Mouse (Mus musculus) myocyte (in vitro differentiated cells): ENCODE results near the gene Tlr12. TPM values are rescaled to one million over a fixed set of nuclear protein-coding genes. Genes with fewer than 3 reads are reported as not detected.

Experiments
- H3K27me3 ChIP-seq: one replicate; pipeline ENCODE4 v1.6.1; 2011; ENCODE audit not compliant: control insufficient read depth, insufficient read depth, insufficient read length
- H3K36me3 ChIP-seq: one replicate; pipeline ENCODE4 v1.6.1; 2011; ENCODE audit not compliant: control insufficient read depth, insufficient read depth
- H3K4me2 ChIP-seq: one replicate; pipeline ENCODE4 v1.6.1; 2011; ENCODE audit warnings: low read depth, control low read depth
- H3K4me3 ChIP-seq: one replicate; pipeline ENCODE4 v1.5.1; 2011; ENCODE audit warnings: mild to moderate bottlenecking, control low read depth, moderate library complexity
- H3K79me2 ChIP-seq: one replicate; pipeline ENCODE4 v1.6.1; 2011; ENCODE audit not compliant: control insufficient read depth, insufficient read depth
- H3ac ChIP-seq: one replicate; pipeline ENCODE4 v1.6.1; 2011; ENCODE audit not compliant: control insufficient read depth, insufficient read length
- CEBPB ChIP-seq: IDR thresholded peaks from 2 replicates; pipeline ENCODE4 v1.6.1; 2011; ENCODE audit warnings: mild to moderate bottlenecking, moderate library complexity; ENCODE audit not compliant: poor library complexity, insufficient read depth, severe bottlenecking
- E2F4 ChIP-seq: IDR thresholded peaks from one replicate; pipeline ENCODE4 v1.6.1; 2011; ENCODE audit warnings: mild to moderate bottlenecking, control low read depth, moderate library complexity; ENCODE audit not compliant: insufficient read depth
- MAX ChIP-seq: IDR thresholded peaks from one replicate; pipeline ENCODE4 v1.6.1; 2011; ENCODE audit warnings: low read depth, mild to moderate bottlenecking, control low read depth
- MYOD1 ChIP-seq, 3 experiments: IDR thresholded peaks; one replicate each; pipeline ENCODE4 v1.6.1; 2011; ENCODE audit warnings: control low read depth in 2 of 3, low read depth in 2 of 3, mild to moderate bottlenecking in 2 of 3, moderate library complexity in 1 of 3; ENCODE audit not compliant: insufficient read length in 2 of 3, control insufficient read depth in 1 of 3
- MYOG ChIP-seq, 3 experiments: IDR thresholded peaks; one replicate each; pipeline ENCODE4 v1.6.1; 2011; ENCODE audit warnings: control low read depth in 2 of 3, low read depth in 2 of 3, mild to moderate bottlenecking in 2 of 3; ENCODE audit not compliant: insufficient read length in 2 of 3, control insufficient read depth in 1 of 3, insufficient read depth in 1 of 3
- POLR2A ChIP-seq: IDR thresholded peaks from one replicate; pipeline ENCODE4 v1.6.1; 2011; ENCODE audit warnings: low read depth, mild to moderate bottlenecking, control low read depth, moderate library complexity; ENCODE audit not compliant: insufficient read length
- POLR2AphosphoS2 ChIP-seq: IDR thresholded peaks from one replicate; pipeline ENCODE4 v1.6.1; 2011; ENCODE audit warnings: low read depth, control low read depth; ENCODE audit not compliant: insufficient read length
- REST ChIP-seq: IDR thresholded peaks from one replicate; pipeline ENCODE4 v1.6.1; 2011; ENCODE audit warnings: mild to moderate bottlenecking, control low read depth, moderate library complexity; ENCODE audit not compliant: insufficient read depth, insufficient read length
- SRF ChIP-seq: IDR thresholded peaks from one replicate; pipeline ENCODE4 v1.6.1; 2011; ENCODE audit warnings: low read depth; ENCODE audit not compliant: control insufficient read depth, insufficient read length
- TCF12 ChIP-seq: IDR thresholded peaks from one replicate; pipeline ENCODE4 v1.6.1; 2011; ENCODE audit warnings: mild to moderate bottlenecking, control low read depth; ENCODE audit not compliant: poor library complexity, insufficient read depth, severe bottlenecking
- TCF3 ChIP-seq: IDR thresholded peaks from one replicate; pipeline ENCODE4 v1.6.1; 2011; ENCODE audit warnings: low read depth, control low read depth; ENCODE audit not compliant: insufficient read length
- USF1 ChIP-seq: IDR thresholded peaks from one replicate; pipeline ENCODE4 v1.6.1; 2011; ENCODE audit warnings: low read depth, mild to moderate bottlenecking, control low read depth, moderate library complexity
- polyA plus RNA-seq: library from polyadenylated mRNA; unstranded; fragments of >200 nt; fragmentation: generic; extraction: Trizol; gene quantifications from one replicate; pipeline ENCODE4 v1.2.1, GENCODE M21; 2012; ENCODE audit warnings: missing spikeins

Gene Tlr12
- polyA plus RNA-seq, 1 experiment: not detected

- Histone ChIP-seq H3K36me3 (peaks cover 4% of the 10 kb centered on the region), H3ac (no peak overlapping the region), H3K27me3 (no peaks in the 10 kb centered on the region), H3K79me2 (no peaks in the 10 kb centered on the region), H3K4me3 (no peak overlapping the region), H3K4me2 (no peak overlapping the region)
- no peak for TF ChIP-seq POLR2AphosphoS2
- no peak for TF ChIP-seq TCF3
- TF ChIP-seq MAX: no peak
- TF ChIP-seq E2F4: no peak
- TF ChIP-seq MYOD1 (IDR thresholded peaks at IDR 0.05; ENCODE audit: control insufficient read depth in 1 of 3, insufficient read length in 2 of 3, low read depth in 2 of 3): no peak
- TF ChIP-seq MYOG (IDR thresholded peaks at IDR 0.05; ENCODE audit: control insufficient read depth in 1 of 3, insufficient read depth in 1 of 3, insufficient read length in 2 of 3, low read depth in 2 of 3): no peak
- no peak for TF ChIP-seq SRF
- no peak for TF ChIP-seq TCF12
Observed at GRCm38 (mm10) chr4:128594062-128594461, 24.4 kb downstream of the Tlr12 start.

GRCm38 (mm10) chr4:128593286-128593685, 25.1 kb downstream of the Tlr12 start:
- H3K27me3 ChIP-seq: no peaks in the 10 kb centered on the region

GRCm38 (mm10) chr4:128579182-128579581, 39.2 kb downstream of the Tlr12 start:
- no peak for TF ChIP-seq MYOD1 (IDR thresholded peaks at IDR 0.05; ENCODE audit: control insufficient read depth in 1 of 3, insufficient read length in 2 of 3, low read depth in 2 of 3)
- no peak for TF ChIP-seq USF1
- TF ChIP-seq TCF3: no peak
- no peak for TF ChIP-seq SRF
- no peak for TF ChIP-seq REST
- no peak for TF ChIP-seq MYOG (IDR thresholded peaks at IDR 0.05; ENCODE audit: control insufficient read depth in 1 of 3, insufficient read depth in 1 of 3, insufficient read length in 2 of 3, low read depth in 2 of 3)
- TF ChIP-seq CEBPB: no peak
- no peaks in the 10 kb centered on the region for H3K36me3 ChIP-seq

More at GRCm38 (mm10) chr4:128593286-128593685, 25.1 kb downstream of the Tlr12 start:
- Histone ChIP-seq H3K36me3 (peaks cover 4% of the 10 kb centered on the region), H3K4me2 (no peak overlapping the region), H3ac (no peak overlapping the region), H3K4me3 (no peak overlapping the region), H3K79me2 (no peaks in the 10 kb centered on the region)
- TF ChIP-seq REST (no peak), USF1 (no peak), TCF3 (no peak), MYOD1 (IDR thresholded peaks at IDR 0.05; ENCODE audit: control insufficient read depth in 1 of 3, insufficient read length in 2 of 3, low read depth in 2 of 3) (no peak), TCF12 (no peak), POLR2AphosphoS2 (no peak), CEBPB (no peak), E2F4 (no peak), MYOG (IDR thresholded peaks at IDR 0.05; ENCODE audit: control insufficient read depth in 1 of 3, insufficient read depth in 1 of 3, insufficient read length in 2 of 3, low read depth in 2 of 3) (no peak)

GRCm38 (mm10) chr4:128575811-128576210, 42.6 kb downstream of the Tlr12 start:
- Histone ChIP-seq H3K4me2 (no peak overlapping the region), H3K27me3 (no peaks in the 10 kb centered on the region), H3ac (no peak overlapping the region), H3K36me3 (no peaks in the 10 kb centered on the region), H3K4me3 (no peak overlapping the region), H3K79me2 (no peaks in the 10 kb centered on the region)
- TF ChIP-seq REST (no peak), E2F4 (no peak), POLR2A (no peak), POLR2AphosphoS2 (no peak)

More at GRCm38 (mm10) chr4:128579182-128579581, 39.2 kb downstream of the Tlr12 start:
- H3ac ChIP-seq: no peak overlapping the region
- no peak overlapping the region for H3K4me2 ChIP-seq
- H3K79me2 ChIP-seq: no peaks in the 10 kb centered on the region
- no peak overlapping the region for H3K4me3 ChIP-seq
- H3K27me3 ChIP-seq: no peaks in the 10 kb centered on the region

Other genes with a start within 250 kb of the Tlr12 start
- 2.8 TPM for gene Zscan20, start 8.5 kb downstream of the Tlr12 start, polyA plus RNA-seq
- gene Phc2, start 36.1 kb upstream of the Tlr12 start, polyA plus RNA-seq: 100 TPM
- gene A3galt2, start 136.7 kb upstream of the Tlr12 start, polyA plus RNA-seq: 0.13 TPM
- 12.0 TPM for gene Zfp362, start 187.4 kb upstream of the Tlr12 start, polyA plus RNA-seq